Comparison of ENCODE assay signal across 35 mouse cellular contexts in the genomic region with DNA sequence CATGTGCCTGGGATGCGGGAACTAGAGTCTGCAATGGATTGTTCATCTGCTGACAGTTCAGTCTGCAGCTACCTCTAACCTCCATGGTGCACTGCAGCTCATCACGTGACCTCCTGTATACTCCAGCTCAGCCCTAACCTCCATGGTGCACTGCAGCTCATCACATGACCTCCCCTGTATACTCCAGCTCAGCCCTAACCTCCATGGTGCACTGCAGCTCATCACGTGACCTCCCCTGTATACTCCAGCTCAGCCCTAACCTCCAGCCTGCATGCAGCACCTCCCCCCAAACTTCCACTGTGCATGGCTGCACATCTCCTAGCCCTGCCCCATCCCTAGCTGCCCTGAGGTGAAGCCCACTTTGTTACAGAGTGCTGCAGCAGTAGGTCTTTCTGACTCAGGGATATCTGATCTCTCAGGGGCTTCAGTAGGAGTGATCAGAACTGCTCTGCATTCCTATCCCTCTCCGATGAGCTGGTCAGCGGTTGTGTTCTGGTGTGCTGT. TPM values are rescaled to one million over a fixed set of nuclear protein-coding genes. Genes with fewer than 3 reads are reported as not detected.
DNase-seq lines count a peak whose midpoint lies in the region; ATAC-seq and TF ChIP-seq lines count a peak whose summit lies in the region.
"Had no signal": no experiment of that assay in that cellular context is flagged by ENCODE, and none has a peak within 500 bp of the region (broad histone marks: within the 10 kb centered on the region; RNA-seq: fewer than 3 reads in every experiment).

No protein-coding gene starts in this region.

- H3K4me1 ChIP-seq in kidney, embryonic 14.5 days (ENCODE audit: control insufficient read depth, insufficient read depth, low read length), result no peaks in the 10 kb centered on the region
- H3K4me1 ChIP-seq in liver, embryonic 16.5 days (ENCODE audit: control insufficient read depth, low read depth, low read length), result no peaks in the 10 kb centered on the region
- H3K4me1 ChIP-seq in liver, postnatal 0 days (ENCODE audit: insufficient read depth), result no peaks in the 10 kb centered on the region
- H3K4me1 ChIP-seq in stomach, postnatal 0 days (replicated peaks; ENCODE audit: control insufficient read depth, insufficient read depth), result no peaks in the 10 kb centered on the region
- H3K4me1 ChIP-seq: intestine, embryonic 15.5 days had no signal

- H3K4me3 ChIP-seq in kidney, embryonic 14.5 days (ENCODE audit: low read length), result no peak overlapping the region
- H3K4me3 ChIP-seq in liver, embryonic 16.5 days (ENCODE audit: low read depth, low read length), result no peak overlapping the region
- no peak overlapping the region for H3K4me3 ChIP-seq in liver, postnatal 0 days (ENCODE audit: low read depth, low read length)
- H3K4me3 ChIP-seq in stomach, postnatal 0 days (ENCODE audit: low read depth, low read length), result no peak overlapping the region
- H3K4me3 ChIP-seq: embryonic facial prominence, embryonic 15.5 days; forebrain, embryonic 13.5 days; hindbrain, embryonic 12.5 days; intestine, embryonic 15.5 days; limb, embryonic 13.5 days; liver, embryonic 13.5 days; megakaryocyte, embryonic 14.5 days; midbrain, embryonic 13.5 days; neural tube, embryonic 15.5 days had no signal

- TF ChIP-seq EP300 in liver, postnatal 0 days (IDR thresholded peaks at IDR 0.05; ENCODE audit: low read depth), result no peak
- no peak for TF ChIP-seq EP300 in stomach, postnatal 0 days (optimal IDR thresholded peaks at IDR 0.05)

- H3K27ac ChIP-seq in kidney, embryonic 14.5 days (ENCODE audit: low read depth, low read length), result no peak overlapping the region
- H3K27ac ChIP-seq in liver, embryonic 16.5 days (ENCODE audit: low read length), result no peak overlapping the region
- no peak overlapping the region for H3K27ac ChIP-seq in liver, postnatal 0 days (ENCODE audit: low read depth)
- H3K27ac ChIP-seq in stomach, postnatal 0 days (replicated peaks), result no peak overlapping the region
- H3K27ac ChIP-seq: embryonic facial prominence, embryonic 15.5 days; forebrain, embryonic 13.5 days; hindbrain, embryonic 12.5 days; hindbrain, postnatal 0 days; intestine, embryonic 15.5 days; limb, embryonic 13.5 days; liver, embryonic 13.5 days; midbrain, embryonic 13.5 days; neural tube, embryonic 15.5 days had no signal

- H3K9me3 ChIP-seq in kidney, embryonic 14.5 days (ENCODE audit: control insufficient read depth, low read length), result no peaks in the 10 kb centered on the region
- no peaks in the 10 kb centered on the region for H3K9me3 ChIP-seq in liver, embryonic 16.5 days (replicated peaks; ENCODE audit: control insufficient read depth, low read length)
- H3K9me3 ChIP-seq in liver, postnatal 0 days (ENCODE audit: low read length), result no peaks in the 10 kb centered on the region
- H3K9me3 ChIP-seq in stomach, postnatal 0 days (ENCODE audit: control insufficient read depth, low read length), result no peaks in the 10 kb centered on the region
- H3K9me3 ChIP-seq: embryonic facial prominence, embryonic 15.5 days; forebrain, embryonic 13.5 days; hindbrain, embryonic 12.5 days; intestine, embryonic 15.5 days; limb, embryonic 13.5 days; liver, embryonic 13.5 days; megakaryocyte, embryonic 14.5 days; midbrain, embryonic 13.5 days; neural tube, embryonic 15.5 days had no signal

- TF ChIP-seq CTCF in liver, postnatal 0 days (IDR thresholded peaks at IDR 0.05; ENCODE audit: low read depth), result no peak
- no peak for TF ChIP-seq CTCF in stomach, postnatal 0 days (IDR thresholded peaks at IDR 0.05; ENCODE audit: low read depth)

- peak; percentile 52; the same call in 1 of the 2 replicates for ATAC-seq in kidney, embryonic 14.5 days (ENCODE audit: low FRiP score, low TSS enrichment)
- 0 out of 2 replicates have a peak, but pooled peaks have one; percentile 24 for ATAC-seq in liver, embryonic 16.5 days (ENCODE audit: low read depth)
- ATAC-seq in liver, postnatal 0 days, result no peak
- 0 out of 2 replicates have a peak, but pooled peaks have one; percentile 14 for ATAC-seq in erythroid progenitor cell, adult 5-6 weeks (replicated peaks; ENCODE audit: low FRiP score, poor library complexity, severe bottlenecking)
- no peak for ATAC-seq in stomach, postnatal 0 days (ENCODE audit: low FRiP score, low TSS enrichment)
- ATAC-seq: CD4-positive, CD25-positive, alpha-beta regulatory T cell, adult 4 months; forebrain, embryonic 13.5 days; hindbrain, postnatal 0 days; intestine, embryonic 15.5 days; midbrain, embryonic 13.5 days; Patski had no signal

- 57% methylated on average over 5 of the region's 5 CpGs for whole genome bisulfite sequencing in kidney, embryonic 14.5 days
- 57% methylated on average over 5 of the region's 5 CpGs for WGBS in liver, embryonic 16.5 days (ENCODE audit: insufficient replicate concordance)
- WGBS in liver, postnatal 0 days (ENCODE audit: insufficient replicate concordance), result 74% methylated on average over 5 of the region's 5 CpGs
- 79% methylated on average over 5 of the region's 5 CpGs for WGBS in stomach, postnatal 0 days

- H3K27me3 ChIP-seq in kidney, embryonic 14.5 days (ENCODE audit: control insufficient read depth, insufficient read depth, low read length), result no peaks in the 10 kb centered on the region
- H3K27me3 ChIP-seq in liver, embryonic 16.5 days (ENCODE audit: control insufficient read depth, insufficient read depth, low read depth, low read length), result no peaks in the 10 kb centered on the region
- H3K27me3 ChIP-seq in liver, postnatal 0 days (ENCODE audit: insufficient read depth, low read length), result no peaks in the 10 kb centered on the region
- H3K27me3 ChIP-seq in stomach, postnatal 0 days (ENCODE audit: control insufficient read depth, insufficient read depth, low read length), result no peaks in the 10 kb centered on the region
- H3K27me3 ChIP-seq: embryonic facial prominence, embryonic 15.5 days; forebrain, embryonic 13.5 days; hindbrain, embryonic 12.5 days; intestine, embryonic 15.5 days; limb, embryonic 13.5 days; liver, embryonic 13.5 days; midbrain, embryonic 13.5 days; neural tube, embryonic 15.5 days; Patski had no signal

- no peak overlapping the region for H3K4me2 ChIP-seq in kidney, embryonic 14.5 days (replicated peaks; ENCODE audit: low read depth, low read length)
- no peak overlapping the region for H3K4me2 ChIP-seq in liver, embryonic 16.5 days (ENCODE audit: low read depth, low read length)
- no peak overlapping the region for H3K4me2 ChIP-seq in liver, postnatal 0 days (ENCODE audit: low read depth, low read length)
- H3K4me2 ChIP-seq in stomach, postnatal 0 days (replicated peaks; ENCODE audit: low read depth), result no peak overlapping the region
- H3K4me2 ChIP-seq: embryonic facial prominence, embryonic 15.5 days; forebrain, embryonic 13.5 days; hindbrain, embryonic 12.5 days; intestine, embryonic 15.5 days; limb, embryonic 13.5 days; liver, embryonic 13.5 days; lung, embryonic 14.5 days; midbrain, embryonic 13.5 days; neural tube, embryonic 15.5 days had no signal

- DNase-seq in kidney, postnatal 14 days, result no peak
- no peak for DNase-seq in liver, postnatal 0 days
- DNase-seq in ES-CJ7 (ENCODE audit: low read depth, low spot score), result peak; percentile 12
- DNase-seq in stomach, postnatal 0 days (ENCODE audit: low spot score), result no peak
- DNase-seq in layer of hippocampus, postnatal 14 days (ENCODE audit: low spot score in 2 of 2), result no peak
- DNase-seq: adrenal gland, postnatal 25 days; cerebellum, adult 11-12 months; cerebellum, adult 9-11 months; gastrocnemius, postnatal 14 days; heart, postnatal 36 days; kidney, adult 2 months; layer of hippocampus, adult 9-11 months; liver, embryonic 13.5 days; lung, embryonic 14.5 days; lung, postnatal 36 days; retina, postnatal 1 day; right cerebral cortex, postnatal 14 days had no signal

- no peaks in the 10 kb centered on the region for H3K36me3 ChIP-seq in kidney, embryonic 14.5 days (ENCODE audit: control insufficient read depth, insufficient read depth, low read length)
- H3K36me3 ChIP-seq in liver, embryonic 16.5 days (ENCODE audit: control insufficient read depth, insufficient read depth), result no peaks in the 10 kb centered on the region
- no peaks in the 10 kb centered on the region for H3K36me3 ChIP-seq in liver, postnatal 0 days (replicated peaks; ENCODE audit: insufficient read depth, low read length)
- no peaks in the 10 kb centered on the region for H3K36me3 ChIP-seq in stomach, postnatal 0 days (ENCODE audit: control insufficient read depth, insufficient read depth, low read length)
- H3K36me3 ChIP-seq: embryonic facial prominence, embryonic 15.5 days; hindbrain, embryonic 12.5 days; intestine, embryonic 15.5 days; limb, embryonic 13.5 days; liver, embryonic 13.5 days; midbrain, embryonic 13.5 days; neural tube, embryonic 15.5 days had no signal

- H3K9ac ChIP-seq in kidney, embryonic 14.5 days (ENCODE audit: low read depth, low read length), result no peak overlapping the region
- H3K9ac ChIP-seq in liver, embryonic 16.5 days (ENCODE audit: low read depth, low read length), result no peak overlapping the region
- no peak overlapping the region for H3K9ac ChIP-seq in liver, postnatal 0 days (replicated peaks)
- no peak overlapping the region for H3K9ac ChIP-seq in stomach, postnatal 0 days (ENCODE audit: low read length)
- H3K9ac ChIP-seq: embryonic facial prominence, embryonic 15.5 days; forebrain, embryonic 13.5 days; hindbrain, embryonic 12.5 days; intestine, embryonic 15.5 days; limb, embryonic 13.5 days; liver, embryonic 13.5 days; lung, embryonic 14.5 days; midbrain, embryonic 13.5 days; neural tube, embryonic 15.5 days had no signal

RNA-seq across cellular contexts. Expression of a gene that starts 54.8 kb away (rescaled TPM):
- polyA plus RNA-seq in kidney, embryonic 14.5 days (2014; fragmentation: Nextera tagmentation; extraction: Ambion mirVana), result 27.2 and 34.5 TPM in 2 replicates
- polyA plus RNA-seq in liver, embryonic 16.5 days (2015; fragmentation: Nextera tagmentation; extraction: Ambion mirVana), result 0.51 TPM in 2 replicates
- 1.2 and 1.5 TPM in 2 replicates for polyA plus RNA-seq in liver, postnatal 0 days (2015; fragmentation: Nextera tagmentation; extraction: Ambion mirVana)
- total RNA-seq in erythroid progenitor cell, adult 5-6 weeks (2015; ENCODE audit: low replicate concordance), result not detected in 2 replicates
- not detected in 2 replicates for total RNA-seq in erythroid progenitor cell, adult 5-6 weeks (2017; ENCODE audit: low replicate concordance)
- polyA plus RNA-seq in stomach, postnatal 0 days (2015; fragmentation: Nextera tagmentation; extraction: Ambion mirVana), result 0.07 and 0.24 TPM in 2 replicates
- total RNA-seq in layer of hippocampus, postnatal 14 days (2021), result 10 to 100 TPM in 1 of 2 experiments, 1 to 10 TPM in 1; 9.5 to 10.4 TPM
- total RNA-seq: common myeloid progenitor, adult 5-6 weeks; gastrocnemius, postnatal 14 days; granulocyte monocyte progenitor cell, adult 5-6 weeks; heart, postnatal 36 days; monocyte, adult 5-6 weeks had no signal
- polyA plus RNA-seq: CD4-positive, CD25-positive, alpha-beta regulatory T cell, adult 4 months; small intestine, adult 2 months had no signal

Comparison
In these comparisons a context has a peak if more than half of its experiments do, and no peak if none do; other contexts are left out.
1. ATAC-seq: peak in kidney, embryonic 14.5 days (single experiment), liver, embryonic 16.5 days (single experiment) and erythroid progenitor cell, adult 5-6 weeks (single experiment); none in liver, postnatal 0 days (single experiment) and stomach, postnatal 0 days (single experiment).
2. RNA of a gene that starts 54.8 kb away (polyA plus RNA-seq): 27.2 to 34.5 TPM in kidney, embryonic 14.5 days; 1.2 to 1.5 TPM in liver, postnatal 0 days, 0.51 TPM in liver, embryonic 16.5 days and 0.07 to 0.24 TPM in stomach, postnatal 0 days; every median in the first group is over 10 times any median in the second.